Mouse (Mus musculus): ENCODE data around the gene Iqgap2.

The Iqgap2 gene

GRCm38 (mm10) chr13:95826178-95826577 lies 65.5 kb downstream of the Iqgap2 start:
- DNase-seq: no peak

- no peak for DNase-seq
Measured at GRCm38 (mm10) chr13:95822918-95823317, 68.8 kb downstream of the Iqgap2 start.

GRCm38 (mm10) chr13:95820071-95820470 lies 71.7 kb downstream of the Iqgap2 start:
- no peak for DNase-seq

GRCm38 (mm10) chr13:95818941-95819340 lies 72.8 kb downstream of the Iqgap2 start:
- DNase-seq: no peak

- DNase-seq: peak; percentile 29
Measured at GRCm38 (mm10) chr13:95813643-95814042, 78.1 kb downstream of the Iqgap2 start.

GRCm38 (mm10) chr13:95810796-95811195 lies 80.9 kb downstream of the Iqgap2 start:
- DNase-seq: no peak

GRCm38 (mm10) chr13:95807106-95807750 lies 84.5 kb downstream of the Iqgap2 start:
- no peak for DNase-seq

GRCm38 (mm10) chr13:95805469-95806166 lies 86.1 kb downstream of the Iqgap2 start:
- peak; percentile 20 for DNase-seq

- no peak for DNase-seq
Measured at GRCm38 (mm10) chr13:95804113-95804512, 87.6 kb downstream of the Iqgap2 start.

GRCm38 (mm10) chr13:95800925-95801324 lies 90.8 kb downstream of the Iqgap2 start:
- no peak for DNase-seq

- no peak for DNase-seq
Measured at GRCm38 (mm10) chr13:95799322-95799721, 92.4 kb downstream of the Iqgap2 start.

GRCm38 (mm10) chr13:95798721-95799120 lies 93.0 kb downstream of the Iqgap2 start:
- no peak for DNase-seq

GRCm38 (mm10) chr13:95797530-95797929 lies 94.2 kb downstream of the Iqgap2 start:
- DNase-seq: no peak

- no peak for DNase-seq
Measured at GRCm38 (mm10) chr13:95794346-95794745, 97.4 kb downstream of the Iqgap2 start.

- DNase-seq: no peak
Measured at GRCm38 (mm10) chr13:95790883-95791282, 100.8 kb downstream of the Iqgap2 start.

- no peak for DNase-seq
Measured at GRCm38 (mm10) chr13:95788631-95789376, 102.9 kb downstream of the Iqgap2 start.

- no peak for DNase-seq
Measured at GRCm38 (mm10) chr13:95782969-95783332, 108.8 kb downstream of the Iqgap2 start.

GRCm38 (mm10) chr13:95782311-95782968 lies 109.3 kb downstream of the Iqgap2 start:
- DNase-seq: no peak

- no peak for DNase-seq
Measured at GRCm38 (mm10) chr13:95780038-95780437, 111.7 kb downstream of the Iqgap2 start.

GRCm38 (mm10) chr13:95779261-95779660 lies 112.5 kb downstream of the Iqgap2 start:
- DNase-seq: no peak

- DNase-seq: no peak
Measured at GRCm38 (mm10) chr13:95778761-95779161, 113.0 kb downstream of the Iqgap2 start.

- DNase-seq: no peak
Measured at GRCm38 (mm10) chr13:95777651-95778391, 113.9 kb downstream of the Iqgap2 start.

- peak; percentile 58 for DNase-seq
Measured at GRCm38 (mm10) chr13:95777237-95777636, 114.5 kb downstream of the Iqgap2 start.
